Mouse (Mus musculus) lung, postnatal 0 days (tissue): ENCODE data around the gene Nhp2.

Experiments used
- CTCF ChIP-seq: IDR thresholded peaks from 2 replicates; pipeline ENCODE4 v1.5.1; 2016; ENCODE audit warnings: antibody characterized with exemption, mild to moderate bottlenecking
- EP300 ChIP-seq: IDR thresholded peaks from 2 replicates; pipeline ENCODE4 v1.6.1; 2016; ENCODE audit warnings: antibody characterized with exemption, mild to moderate bottlenecking, control low read depth

- TF ChIP-seq CTCF (no peak), EP300 (peak; percentile 61; the same call in 1 of the 2 replicates)
These were observed at the start of gene Nhp2 for GRCm38 (mm10) chr11:51619409-51620060.
